Mouse (Mus musculus): ENCODE measurements around the gene Engase. TPM values are rescaled to one million over a fixed set of nuclear protein-coding genes. Genes with fewer than 3 reads are reported as not detected.

Engase gene
- polyA plus RNA-seq, 1 experiment from 2014 or later: 6.6 TPM

DNA sequence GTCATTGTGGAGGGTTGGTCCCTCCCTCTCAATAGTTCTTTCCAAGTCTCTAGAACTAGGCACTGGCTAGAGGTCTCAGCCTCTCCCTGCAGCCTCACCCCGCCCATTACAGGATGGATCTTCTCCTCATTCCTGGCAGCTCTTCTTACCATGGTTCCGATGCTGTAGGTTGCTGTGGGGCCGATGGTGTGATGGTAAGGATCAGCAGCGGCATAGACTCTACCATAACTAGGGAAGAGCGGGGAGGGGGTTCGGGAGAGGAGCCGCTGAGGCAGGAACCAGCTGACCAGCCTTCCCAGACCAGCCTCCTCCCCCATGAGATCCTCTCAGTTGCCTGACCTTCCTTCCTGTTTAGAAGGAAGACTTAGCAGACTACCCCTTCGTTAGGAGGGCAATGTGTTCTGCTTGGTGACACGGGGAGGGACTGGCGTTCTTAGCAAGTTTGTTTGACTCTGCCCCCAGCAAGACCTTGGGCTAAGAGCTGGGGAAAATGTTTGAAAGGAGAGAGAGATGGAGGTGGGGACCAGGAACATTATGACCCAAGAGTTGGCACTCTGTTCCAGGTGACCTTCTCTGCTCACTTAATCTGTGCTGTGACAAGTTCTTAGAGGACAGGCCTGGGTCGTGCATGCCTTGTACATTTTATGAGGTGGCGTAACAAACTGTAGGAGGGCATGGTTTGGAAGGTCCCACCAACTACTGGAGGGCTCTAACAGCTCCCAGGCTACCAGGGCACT lies 17.5 kb downstream of the Engase start:
- no peaks in the 10 kb centered on the region for H3K9me3 ChIP-seq
- no peaks in the 10 kb centered on the region for H3K27me3 ChIP-seq (replicated peaks)
- 88% methylated on average over 12 of the region's 12 CpGs for WGBS
- H3K27ac ChIP-seq: no peak overlapping the region
- H3K4me3 ChIP-seq: no peak overlapping the region
- peaks cover 26% of the 10 kb centered on the region for H3K4me1 ChIP-seq
- no peak for ATAC-seq (replicated peaks)
- H3K4me2 ChIP-seq: no peak overlapping the region
- H3K36me3 ChIP-seq (replicated peaks): no peaks in the 10 kb centered on the region
- H3K9ac ChIP-seq: no peak overlapping the region

DNA sequence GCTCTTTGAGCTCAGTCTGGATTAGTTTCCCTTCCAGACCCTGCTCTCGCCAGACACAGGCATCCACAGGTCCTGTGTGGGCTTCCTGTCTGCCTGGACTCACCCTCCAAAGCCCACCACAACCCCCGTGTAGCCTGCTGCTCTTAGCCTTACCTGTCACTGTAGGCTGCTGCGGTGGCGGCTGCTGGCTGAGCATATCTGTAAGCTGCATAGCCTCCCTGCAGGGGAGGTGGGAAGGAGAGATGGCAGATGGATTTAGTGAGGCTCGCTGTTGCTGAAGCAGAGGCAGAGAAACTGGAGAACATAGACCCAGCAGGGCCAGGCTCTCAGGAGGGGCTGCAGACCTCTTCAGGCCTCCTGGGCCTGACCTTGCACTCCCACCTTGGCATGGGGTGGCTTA lies 18.4 kb downstream of the Engase start:
- no peak overlapping the region for H3K4me2 ChIP-seq
- no peak overlapping the region for H3K4me3 ChIP-seq
- H3K9ac ChIP-seq: no peak overlapping the region
- no peak overlapping the region for H3K27ac ChIP-seq
- no peak for ATAC-seq (replicated peaks)
- H3K36me3 ChIP-seq (replicated peaks): no peaks in the 10 kb centered on the region
- H3K27me3 ChIP-seq (replicated peaks): no peaks in the 10 kb centered on the region
- peaks cover 18% of the 10 kb centered on the region for H3K4me1 ChIP-seq
- H3K9me3 ChIP-seq: no peaks in the 10 kb centered on the region
- 43% methylated on average over 5 of the region's 5 CpGs for WGBS

DNA sequence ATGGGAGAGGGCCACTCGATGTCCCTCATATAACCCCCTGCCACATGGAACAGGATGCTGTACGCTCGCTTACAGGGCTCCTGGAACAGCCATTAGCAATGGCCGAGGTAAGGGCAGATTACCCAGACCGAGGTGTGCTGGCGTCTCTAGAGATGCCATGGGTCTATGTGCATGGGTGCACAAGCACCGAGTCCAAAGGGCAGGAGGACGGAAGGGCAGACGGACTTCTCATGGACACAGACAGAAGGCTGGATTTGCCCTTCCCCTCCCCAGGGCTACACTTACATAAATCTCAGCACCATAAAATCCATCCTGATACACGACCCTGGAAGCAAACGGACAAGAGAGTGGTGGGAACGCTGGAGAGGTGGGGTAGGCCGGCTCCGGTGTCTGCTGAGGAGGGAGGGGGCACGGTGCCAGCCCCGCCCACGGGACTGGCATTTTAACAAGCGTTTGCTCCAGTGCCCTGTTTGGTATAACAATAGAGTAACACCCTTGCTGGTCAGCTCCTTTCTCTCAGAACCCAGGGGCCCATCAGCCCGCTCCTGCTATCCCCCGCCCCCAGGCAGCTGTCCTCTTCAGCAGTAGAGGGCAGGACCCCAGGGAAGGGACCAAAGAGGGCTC lies 19.5 kb downstream of the Engase start:
- Histone ChIP-seq H3K4me2 (no peak overlapping the region), H3K36me3 (replicated peaks) (no peaks in the 10 kb centered on the region), H3K9ac (no peak overlapping the region), H3K27me3 (replicated peaks) (no peaks in the 10 kb centered on the region), H3K4me3 (no peak overlapping the region), H3K4me1 (peaks cover 13% of the 10 kb centered on the region), H3K27ac (no peak overlapping the region), H3K9me3 (no peaks in the 10 kb centered on the region)
- no peak for ATAC-seq (replicated peaks)
- 56% methylated on average over 20 of the region's 20 CpGs for WGBS

DNA sequence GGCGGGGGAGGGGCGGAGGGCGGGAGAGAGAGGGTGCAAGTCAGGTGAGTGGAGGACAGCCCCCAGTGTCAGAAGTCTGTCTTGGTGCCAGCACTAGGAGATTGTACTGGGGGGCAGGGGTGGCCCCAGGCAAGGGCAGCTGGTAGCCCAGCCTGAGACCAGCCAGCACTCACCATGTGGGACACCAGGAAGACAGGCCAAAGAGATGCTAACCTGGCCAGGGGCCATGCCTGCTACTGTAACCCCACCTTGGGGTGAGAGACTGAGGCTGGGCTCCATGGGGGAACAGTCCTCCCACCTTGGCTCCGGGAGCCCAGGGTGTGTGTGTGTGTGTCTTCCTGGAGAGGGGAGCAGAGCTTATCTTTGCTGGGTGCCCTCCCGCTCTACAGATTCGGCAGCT lies 26.4 kb downstream of the Engase start:
- no peak overlapping the region for H3K27ac ChIP-seq
- no peak overlapping the region for H3K4me3 ChIP-seq
- no peak overlapping the region for H3K4me2 ChIP-seq
- H3K9me3 ChIP-seq: no peaks in the 10 kb centered on the region
- H3K9ac ChIP-seq: no peak overlapping the region
- H3K36me3 ChIP-seq (replicated peaks): no peaks in the 10 kb centered on the region
- 76% methylated on average over 6 of the region's 6 CpGs for WGBS
- no peak for ATAC-seq (replicated peaks)
- peaks cover 7% of the 10 kb centered on the region; the same call in 1 of the 2 replicates for H3K4me1 ChIP-seq
- H3K27me3 ChIP-seq (replicated peaks): no peaks in the 10 kb centered on the region

DNA sequence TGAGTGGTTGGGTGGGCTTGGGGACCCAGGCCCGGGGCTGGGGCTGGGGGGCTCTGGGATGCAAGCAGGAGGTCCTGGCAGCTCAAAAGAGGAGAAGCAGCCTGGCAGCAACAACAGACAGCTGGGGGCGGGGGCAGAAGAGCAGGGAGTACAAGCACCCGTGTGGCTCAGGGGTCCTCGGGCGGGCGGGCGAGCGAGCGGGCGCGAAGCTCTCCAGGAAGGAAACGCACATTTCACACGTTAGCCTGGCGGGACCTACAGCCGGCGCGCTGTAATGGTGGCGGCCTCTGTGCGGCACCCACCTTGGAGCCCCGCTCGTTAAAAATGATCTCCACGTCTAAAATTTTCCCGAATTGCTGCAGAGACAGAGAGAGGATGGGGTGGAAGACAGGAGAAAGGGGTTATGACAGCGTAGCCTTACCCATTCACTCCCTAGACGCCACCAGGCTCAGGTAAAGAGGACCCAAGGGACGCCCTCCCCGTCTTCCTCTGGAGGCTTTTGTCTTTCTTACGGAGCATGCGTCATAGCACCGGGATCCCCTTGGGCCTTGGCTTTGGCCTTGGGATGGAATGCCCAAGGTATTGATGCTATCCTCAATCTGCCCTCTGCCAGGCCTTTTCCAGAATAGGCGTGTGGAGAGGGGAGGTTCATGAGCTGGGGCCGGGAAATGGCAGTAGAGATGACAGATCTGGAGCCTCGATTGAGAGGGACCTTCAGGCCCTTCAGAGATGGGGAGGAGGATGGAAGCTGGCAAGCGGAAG lies 27.0 kb downstream of the Engase start:
- no peak overlapping the region for H3K9ac ChIP-seq
- peaks cover 12% of the 10 kb centered on the region; the same call in 1 of the 2 replicates for H3K4me1 ChIP-seq
- H3K4me2 ChIP-seq: no peak overlapping the region

DNA sequence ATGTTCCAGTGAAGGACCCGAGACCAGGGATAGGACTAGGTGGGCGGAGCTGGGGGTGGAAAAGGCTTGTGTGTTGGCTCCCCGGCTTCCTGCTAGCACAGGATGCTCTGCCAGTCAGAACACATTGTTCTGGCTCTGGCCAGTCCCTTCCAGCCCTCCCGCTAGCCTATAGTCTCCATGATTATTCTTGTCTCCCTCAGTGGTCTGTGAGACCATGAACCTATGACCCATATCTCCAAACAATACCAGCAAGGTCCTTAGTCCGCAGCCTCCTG lies 27.5 kb downstream of the Engase start:
- Histone ChIP-seq H3K9ac (no peak overlapping the region), H3K4me3 (no peak overlapping the region), H3K9me3 (no peaks in the 10 kb centered on the region), H3K36me3 (replicated peaks) (no peaks in the 10 kb centered on the region), H3K4me2 (no peak overlapping the region), H3K27ac (no peak overlapping the region), H3K27me3 (replicated peaks) (no peaks in the 10 kb centered on the region), H3K4me1 (peaks cover 12% of the 10 kb centered on the region; the same call in 1 of the 2 replicates)
- ATAC-seq (replicated peaks): no peak
- 72% methylated on average over 5 of the region's 5 CpGs for WGBS

More for the DNA sequence above, 27.0 kb downstream of the Engase start:
- WGBS: 35% methylated on average over 34 of the region's 34 CpGs
- Histone ChIP-seq H3K36me3 (replicated peaks) (no peaks in the 10 kb centered on the region), H3K27me3 (replicated peaks) (no peaks in the 10 kb centered on the region), H3K4me3 (no peak overlapping the region), H3K27ac (no peak overlapping the region), H3K9me3 (no peaks in the 10 kb centered on the region)
- no peak for ATAC-seq (replicated peaks)

DNA sequence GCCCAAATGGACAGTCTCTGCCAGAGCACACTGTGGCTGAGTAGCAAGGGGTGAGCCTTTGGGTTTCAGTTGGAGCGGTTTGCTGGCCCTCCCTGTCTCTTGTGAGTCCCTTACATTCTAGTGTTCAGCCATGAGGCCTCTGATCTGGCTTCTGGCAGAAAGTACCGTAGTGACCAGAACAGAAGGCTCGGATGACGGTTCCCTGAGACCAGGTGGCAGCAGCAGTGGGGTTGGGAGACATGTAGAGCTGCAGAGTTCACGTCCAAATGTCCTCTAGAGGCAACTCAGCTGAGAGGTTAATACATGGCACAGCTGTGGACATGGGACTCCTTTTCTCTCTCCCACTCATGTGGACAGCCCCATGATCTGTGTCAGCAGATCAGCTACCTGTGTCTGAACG lies 30.5 kb downstream of the Engase start:
- WGBS: 85% methylated on average over 6 of the region's 6 CpGs
- Histone ChIP-seq H3K4me3 (no peak overlapping the region), H3K4me1 (peaks cover 16% of the 10 kb centered on the region), H3K36me3 (replicated peaks) (no peaks in the 10 kb centered on the region), H3K9ac (no peak overlapping the region), H3K27ac (no peak overlapping the region), H3K4me2 (no peak overlapping the region), H3K27me3 (replicated peaks) (no peaks in the 10 kb centered on the region), H3K9me3 (no peaks in the 10 kb centered on the region)
- ATAC-seq (replicated peaks): no peak

DNA sequence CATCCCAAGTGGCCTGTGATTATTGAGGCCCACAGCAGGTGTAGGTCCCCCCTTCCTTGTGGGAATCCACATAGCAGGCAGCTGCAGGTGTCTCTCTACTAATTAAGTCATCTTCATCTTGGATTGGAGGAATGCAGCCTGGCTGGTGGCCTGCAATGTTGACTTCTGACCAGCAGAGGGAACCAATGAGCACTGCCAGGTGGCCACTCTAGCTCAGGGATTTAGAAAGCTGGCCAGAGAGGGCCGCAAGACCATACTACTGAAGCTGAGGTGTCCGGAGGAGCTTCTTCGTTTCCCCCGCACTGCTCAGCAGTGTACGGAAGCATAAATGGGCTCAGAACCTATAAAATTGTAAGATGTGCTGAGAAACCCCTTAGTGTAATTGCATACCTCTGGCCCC lies 31.3 kb downstream of the Engase start:
- Histone ChIP-seq H3K27me3 (replicated peaks) (no peaks in the 10 kb centered on the region), H3K4me3 (no peak overlapping the region), H3K9ac (no peak overlapping the region), H3K4me1 (peaks cover 24% of the 10 kb centered on the region), H3K4me2 (no peak overlapping the region), H3K9me3 (no peaks in the 10 kb centered on the region), H3K27ac (no peak overlapping the region), H3K36me3 (replicated peaks) (no peaks in the 10 kb centered on the region)
- 37% methylated on average over 5 of the region's 5 CpGs for WGBS
- ATAC-seq (replicated peaks): no peak

DNA sequence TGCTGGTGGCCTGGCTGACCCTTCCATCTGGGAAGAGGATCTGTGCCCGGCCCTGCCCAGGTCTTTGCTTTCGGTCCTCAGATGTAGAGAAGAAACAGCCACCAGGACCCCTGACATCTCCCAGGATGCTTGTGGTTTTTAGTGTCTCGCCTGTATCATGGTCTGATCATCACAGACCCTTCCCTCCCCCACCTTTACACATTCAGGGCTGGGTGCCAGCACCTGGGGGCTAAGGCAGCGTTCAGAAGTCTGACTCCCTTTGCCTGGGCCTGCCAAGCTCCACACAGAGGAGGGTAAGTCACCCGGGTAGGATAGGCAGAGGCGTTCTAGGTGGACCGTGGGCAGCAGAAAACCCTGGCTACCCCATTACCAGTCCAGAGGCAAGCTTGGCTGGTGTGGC lies 31.7 kb downstream of the Engase start:
- Histone ChIP-seq H3K9ac (no peak overlapping the region), H3K9me3 (no peaks in the 10 kb centered on the region), H3K27me3 (replicated peaks) (no peaks in the 10 kb centered on the region), H3K36me3 (replicated peaks) (no peaks in the 10 kb centered on the region), H3K27ac (no peak overlapping the region), H3K4me1 (peaks cover 23% of the 10 kb centered on the region), H3K4me2 (no peak overlapping the region), H3K4me3 (no peak overlapping the region)
- 78% methylated on average over 7 of the region's 7 CpGs for WGBS
- ATAC-seq (replicated peaks): no peak

DNA sequence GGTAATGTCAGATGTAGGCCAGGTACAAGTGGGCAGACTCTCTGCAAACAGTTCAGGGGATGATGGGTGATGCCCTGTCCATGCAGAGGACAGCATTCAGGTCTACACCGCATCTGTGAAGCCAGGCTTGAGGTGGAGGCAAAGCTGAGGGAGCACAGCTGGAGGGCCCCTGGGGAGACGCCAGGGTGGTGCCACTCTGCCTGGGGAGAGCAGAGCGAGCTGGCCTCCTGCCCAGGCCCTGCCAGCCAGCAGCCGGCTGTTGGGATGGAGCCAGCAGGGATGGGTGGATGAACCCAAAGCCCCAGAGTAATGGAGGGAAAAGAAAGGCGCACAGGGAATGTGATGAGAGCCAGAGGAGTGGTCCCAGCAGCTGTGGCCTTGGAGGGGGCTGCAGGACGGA lies 35.2 kb downstream of the Engase start:
- Histone ChIP-seq H3K4me2 (no peak overlapping the region), H3K27ac (no peak overlapping the region), H3K27me3 (replicated peaks) (no peaks in the 10 kb centered on the region), H3K9ac (no peak overlapping the region), H3K4me3 (no peak overlapping the region), H3K4me1 (peaks cover 26% of the 10 kb centered on the region), H3K36me3 (replicated peaks) (no peaks in the 10 kb centered on the region), H3K9me3 (no peaks in the 10 kb centered on the region)
- WGBS: 34% methylated on average over 6 of the region's 6 CpGs
- no peak; the same call in 1 of the 2 replicates for ATAC-seq (replicated peaks)

DNA sequence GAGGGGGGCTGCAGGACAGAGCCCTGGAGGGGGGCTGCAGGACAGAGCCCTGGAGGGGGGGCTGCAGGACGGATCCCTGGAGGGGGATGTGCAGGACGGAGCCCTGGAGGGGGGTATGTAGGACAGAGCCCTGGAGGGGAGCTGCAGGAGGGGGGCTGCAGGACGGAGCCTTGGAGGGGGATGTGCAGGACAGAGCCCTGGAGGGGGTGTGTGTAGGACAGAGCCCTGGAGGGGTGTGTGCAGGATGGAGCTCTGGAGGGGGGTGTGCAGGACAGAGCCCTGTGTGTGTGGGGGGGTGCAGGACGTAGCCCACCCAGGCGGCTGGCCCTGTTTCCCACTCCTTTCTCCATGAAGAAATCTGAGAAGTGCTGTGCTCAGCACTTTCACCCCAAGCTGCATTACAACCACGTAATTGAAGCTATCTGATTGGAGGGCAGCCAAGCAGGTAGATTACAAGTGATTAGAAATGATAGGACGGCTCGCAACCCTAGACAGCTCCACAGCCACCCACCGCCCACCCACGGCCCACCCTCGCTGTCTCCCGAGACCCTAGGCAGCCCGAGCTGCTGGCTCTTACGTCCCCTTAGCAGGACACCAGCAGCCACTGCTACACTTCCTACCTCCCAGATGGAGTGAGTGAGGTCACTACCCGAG lies 35.8 kb downstream of the Engase start:
- Histone ChIP-seq H3K4me1 (peaks cover 26% of the 10 kb centered on the region), H3K9ac (no peak overlapping the region), H3K4me2 (no peak overlapping the region), H3K9me3 (no peaks in the 10 kb centered on the region), H3K27ac (no peak overlapping the region), H3K27me3 (replicated peaks) (no peaks in the 10 kb centered on the region), H3K4me3 (no peak overlapping the region), H3K36me3 (replicated peaks) (no peaks in the 10 kb centered on the region)
- ATAC-seq (replicated peaks): peak; percentile 46
- 47% methylated on average over 15 of the region's 15 CpGs for WGBS

DNA sequence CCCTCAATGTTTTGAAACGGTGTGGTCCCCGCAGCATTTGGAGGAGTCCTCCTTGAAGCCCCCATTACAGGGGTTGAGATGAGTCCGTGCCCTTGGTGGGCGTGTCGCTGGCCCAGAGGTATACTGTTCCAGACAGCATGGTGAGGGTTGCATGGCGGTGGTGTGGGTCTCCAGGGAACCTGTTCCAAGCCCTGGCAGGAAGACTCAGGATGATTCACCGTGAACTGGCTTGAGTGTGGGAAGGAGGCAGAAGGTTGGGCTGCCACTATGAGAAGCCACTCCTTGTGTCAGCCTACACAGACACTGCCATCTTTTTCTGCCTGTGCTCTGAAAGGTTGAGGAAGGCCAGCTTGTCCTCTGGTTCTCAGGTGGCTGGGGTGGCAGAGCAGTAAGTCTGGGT lies 41.3 kb downstream of the Engase start:
- 80% methylated on average over 7 of the region's 7 CpGs for WGBS
- Histone ChIP-seq H3K4me3 (no peak overlapping the region), H3K27ac (no peak overlapping the region), H3K27me3 (replicated peaks) (no peaks in the 10 kb centered on the region), H3K9me3 (no peaks in the 10 kb centered on the region), H3K4me2 (no peak overlapping the region), H3K36me3 (replicated peaks) (no peaks in the 10 kb centered on the region), H3K9ac (no peak overlapping the region), H3K4me1 (peaks cover 6% of the 10 kb centered on the region)
- ATAC-seq (replicated peaks): no peak

Measured in midbrain, embryonic 15.5 days (tissue).